Mouse (Mus musculus) small intestine, adult 2 months (tissue): ENCODE measurements around the gene Rab12.

ENCODE experiments used
- CTCF ChIP-seq: fragments of 200-500 bp; IDR thresholded peaks from 2 replicates; pipeline ENCODE4 v1.5.1; 2012; ENCODE audit warnings: low read depth, mild to moderate bottlenecking, control low read depth, inconsistent platforms, low read length, moderate library complexity, mixed read lengths; ENCODE audit not compliant: insufficient replicate concordance, insufficient read length; ENCODE audit errors: extremely low read depth
- POLR2A ChIP-seq: fragments of 200-500 bp; IDR thresholded peaks from 2 replicates; pipeline ENCODE4 v1.6.1; 2012; ENCODE audit warnings: low read depth, mild to moderate bottlenecking, control low read depth, inconsistent platforms, low read length, moderate library complexity

DNA sequence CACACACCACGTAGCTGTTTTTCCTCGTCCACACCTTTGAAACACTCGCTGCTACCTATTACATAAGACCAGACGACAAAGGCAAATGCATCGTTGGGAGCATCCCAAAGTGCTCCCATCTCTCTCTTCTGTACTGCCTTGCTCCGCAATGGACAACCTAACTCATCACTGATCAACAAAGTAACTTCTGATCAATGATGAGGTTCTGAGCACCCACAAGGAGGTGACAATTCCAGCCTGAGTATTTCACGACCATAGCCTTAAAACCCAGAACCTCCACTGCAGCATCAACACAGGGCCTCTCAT is 72.6 kb downstream of the Rab12 start:
- TF ChIP-seq POLR2A (no peak), CTCF (no peak)
